Mouse (Mus musculus) layer of hippocampus, postnatal 36 days (tissue): Measurements from ENCODE around the gene Dph1. TPM values are rescaled to one million over a fixed set of nuclear protein-coding genes. Genes with fewer than 3 reads are reported as not detected.

Source experiments
- DNase-seq, 2 experiments: peaks; one replicate each; pipeline ENCODE4 v3.0.0; 2022
- microRNA-seq, 2 experiments: library from miRNA; unstranded; fragments of <30 nt; microRNA quantifications; one replicate each; pipeline ENCODE4 v1.2.0; 2021
- total RNA-seq, 2 experiments: library from RNA; stranded (reverse); gene quantifications; 2 replicates each; pipeline ENCODE4 v1.2.3; 2021

The Dph1 gene
- total RNA-seq, 2 experiments from 2014 or later, result 33.4 to 33.9 TPM

GRCm38 (mm10) chr11:75133391-75133790 is 57.6 kb downstream of the Dph1 start:
- no peak for DNase-seq

- peak; percentile 53 to 69 for DNase-seq
Observed at GRCm38 (mm10) chr11:75132278-75132677, 58.8 kb downstream of the Dph1 start.

GRCm38 (mm10) chr11:75131300-75131699 is 59.7 kb downstream of the Dph1 start:
- no peak for DNase-seq

DNA sequence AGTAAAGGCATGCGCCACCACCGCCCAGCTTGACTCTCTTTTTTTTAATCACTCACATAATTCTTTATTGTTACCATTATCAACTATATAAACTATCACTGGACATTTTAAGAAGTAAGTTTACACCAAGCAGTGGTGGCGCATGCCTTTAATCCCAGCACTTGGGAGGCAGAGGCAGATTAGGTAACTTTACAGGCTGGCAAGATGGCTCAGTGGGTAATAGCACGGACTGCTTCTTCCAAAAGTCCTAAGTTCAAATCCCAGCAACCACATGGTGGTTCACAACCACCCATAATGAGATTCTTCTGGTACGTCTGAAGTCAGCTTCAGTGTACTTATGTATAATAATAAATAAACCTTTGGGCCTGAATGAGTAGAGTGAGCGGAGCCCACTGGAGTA is 61.6 kb downstream of the Dph1 start:
- no peak for DNase-seq

Small RNA genes lying within 50 kb of the gene (microRNA-seq; reads per million reads assigned to microRNA genes)
- gene Mir132 (11,574 to 19,271 reads per million in 2 experiments), gene Mir212 (406 to 534 reads per million in 2 experiments)

Other genes with a start within 250 kb of the Dph1 start
- gene Hic1, start 21.7 kb downstream of the Dph1 start, total RNA-seq, result 1 to 10 TPM; 2.8 to 3.6 TPM
- 10 to 100 TPM; 18.0 to 19.9 TPM for gene Ovca2, start 12.4 kb downstream of the Dph1 start, total RNA-seq
- 100 to 1,000 TPM; 103 to 107 TPM for gene Rtn4rl1, start 2.5 kb upstream of the Dph1 start, total RNA-seq
- 10 to 100 TPM; 58.5 to 60.8 TPM for gene Rpa1, start 157.1 kb upstream of the Dph1 start, total RNA-seq
- gene Smyd4, start 157.2 kb upstream of the Dph1 start, total RNA-seq, result 10 to 100 TPM; 12.8 to 14.4 TPM
- 10 to 100 TPM; 12.5 to 17.0 TPM for gene Serpinf1, start 231.5 kb upstream of the Dph1 start, total RNA-seq
- under 1 TPM; 0.40 to 0.50 TPM for gene Serpinf2, start 248.3 kb upstream of the Dph1 start, total RNA-seq